Mouse (Mus musculus): ENCODE data around the gene 1700029F12Rik. TPM values are rescaled to one million over a fixed set of nuclear protein-coding genes. Genes with fewer than 3 reads are reported as not detected.

The 1700029F12Rik gene
- total and polyA plus RNA-seq, 3 experiments = not detected

- Histone ChIP-seq H3K27me3 (ENCODE audit: control insufficient read depth in 1 of 2, insufficient read depth in 2 of 2, low read length in 2 of 2) (no peaks in the 10 kb centered on the region; a peak in 1 of 4 replicates), H3K27ac (ENCODE audit: control insufficient read depth, low read depth, low read length) (no peak overlapping the region)
- TF ChIP-seq NRF1 (IDR thresholded peaks at IDR 0.05; ENCODE audit: insufficient read depth, low read depth, low read length, poor library complexity, severe bottlenecking) = no peak
- no peak for TF ChIP-seq HCFC1 (IDR thresholded peaks at IDR 0.05; ENCODE audit: low read depth, low read length)
- no peak for TF ChIP-seq ELF1 (IDR thresholded peaks at IDR 0.05; ENCODE audit: low read depth, low read length)
- no peak for TF ChIP-seq CHD1 (IDR thresholded peaks at IDR 0.05; ENCODE audit: low read depth, low read length)
- TF ChIP-seq BHLHE40 (IDR thresholded peaks at IDR 0.05; ENCODE audit: borderline replicate concordance, low read depth, low read length) = no peak
- TF ChIP-seq MAZ (IDR thresholded peaks at IDR 0.05; ENCODE audit: low read depth, low read length) = no peak
- TF ChIP-seq JUND (IDR thresholded peaks at IDR 0.05; ENCODE audit: low read depth, low read length) = no peak
- TF ChIP-seq CHD2 (IDR thresholded peaks at IDR 0.05; ENCODE audit: low read length) = no peak
- TF ChIP-seq CTCF (IDR thresholded peaks at IDR 0.05 in 2 of 3, conservative IDR thresholded peaks at IDR 0.05 in 1 of 3; ENCODE audit: control insufficient read depth in 1 of 3, insufficient read depth in 1 of 3, low read depth in 2 of 3, low read length in 3 of 3, poor library complexity in 1 of 3, severe bottlenecking in 1 of 3) = no peak
- no peak for TF ChIP-seq RCOR1 (IDR thresholded peaks at IDR 0.05; ENCODE audit: low read depth, low read length)
- TF ChIP-seq GABPA (IDR thresholded peaks at IDR 0.05; ENCODE audit: low read depth, low read length) = no peak
- no peak for TF ChIP-seq ZMIZ1 (IDR thresholded peaks at IDR 0.05; ENCODE audit: low read depth, low read length)
- no peak for TF ChIP-seq TCF12 (IDR thresholded peaks at IDR 0.05; ENCODE audit: low read depth, low read length)
- TF ChIP-seq E2F4 (IDR thresholded peaks at IDR 0.05; ENCODE audit: borderline replicate concordance, low read depth, low read length) = no peak
- no peak for TF ChIP-seq MXI1 (IDR thresholded peaks at IDR 0.05; ENCODE audit: low read depth, low read length)
- no peak for TF ChIP-seq MAFK (IDR thresholded peaks at IDR 0.05; ENCODE audit: borderline replicate concordance, low read depth, low read length)
- no peak for TF ChIP-seq SMC3 (IDR thresholded peaks at IDR 0.05; ENCODE audit: low read depth, low read length)
- TF ChIP-seq GATA1 (IDR thresholded peaks at IDR 0.05; ENCODE audit: low read depth, low read length) = no peak
Observed at GRCm38 (mm10) chr13:97051158-97051557, 17.0 kb upstream of the 1700029F12Rik start.

GRCm38 (mm10) chr13:97030075-97030474, 4.1 kb downstream of the 1700029F12Rik start:
- no peaks in the 10 kb centered on the region for H3K79me2 ChIP-seq (ENCODE audit: control insufficient read depth, insufficient read depth, low read length, poor library complexity)
- H3K36me3 ChIP-seq (ENCODE audit: control insufficient read depth in 1 of 2, insufficient read depth in 2 of 2, low read length in 2 of 2) = no peaks in the 10 kb centered on the region
- H3K9ac ChIP-seq (ENCODE audit: control insufficient read depth, low read depth, low read length, poor library complexity, severe bottlenecking) = no peak overlapping the region
- H3K4me3 ChIP-seq (ENCODE audit: control insufficient read depth in 1 of 2, insufficient read depth in 1 of 2, low read depth in 2 of 2, low read length in 2 of 2) = no peak overlapping the region
- H3K27ac ChIP-seq (ENCODE audit: control insufficient read depth, low read depth, low read length) = no peak overlapping the region
- no peaks in the 10 kb centered on the region for H3K9me3 ChIP-seq (replicated peaks; ENCODE audit: insufficient read depth, low read length)
- DNase-seq (ENCODE audit: low read depth, low spot score) = no peak
- no peaks in the 10 kb centered on the region for H3K27me3 ChIP-seq (ENCODE audit: control insufficient read depth in 1 of 2, insufficient read depth in 2 of 2, low read length in 2 of 2)
- H3K4me1 ChIP-seq (ENCODE audit: control insufficient read depth in 1 of 2, insufficient read depth in 2 of 2, low read length in 2 of 2) = no peaks in the 10 kb centered on the region
- TF ChIP-seq KAT2A (conservative IDR thresholded peaks at IDR 0.05; ENCODE audit: low read depth, low read length) (no peak), ZMIZ1 (IDR thresholded peaks at IDR 0.05; ENCODE audit: low read depth, low read length) (no peak), E2F4 (IDR thresholded peaks at IDR 0.05; ENCODE audit: borderline replicate concordance, low read depth, low read length) (no peak), CHD2 (IDR thresholded peaks at IDR 0.05; ENCODE audit: low read length) (no peak), MYC (IDR thresholded peaks at IDR 0.05; ENCODE audit: low read depth, low read length) (no peak), ZKSCAN1 (IDR thresholded peaks at IDR 0.05; ENCODE audit: low read depth, low read length) (no peak), NELFE (IDR thresholded peaks at IDR 0.05; ENCODE audit: low read depth, low read length) (no peak), CHD1 (IDR thresholded peaks at IDR 0.05; ENCODE audit: low read depth, low read length) (no peak), NRF1 (IDR thresholded peaks at IDR 0.05; ENCODE audit: insufficient read depth, low read depth, low read length, poor library complexity, severe bottlenecking) (no peak), ZC3H11A (IDR thresholded peaks at IDR 0.05; ENCODE audit: low read depth, low read length) (no peak), MAX (IDR thresholded peaks at IDR 0.05; ENCODE audit: low read length) (no peak), USF1 (IDR thresholded peaks at IDR 0.05; ENCODE audit: low read depth, low read length) (no peak), TAL1 (IDR thresholded peaks at IDR 0.05; ENCODE audit: low read length) (no peak), ZNF384 (IDR thresholded peaks at IDR 0.05; ENCODE audit: low read depth, low read length) (no peak)

More at GRCm38 (mm10) chr13:97051158-97051557, 17.0 kb upstream of the 1700029F12Rik start:
- no peaks in the 10 kb centered on the region for H3K36me3 ChIP-seq (ENCODE audit: control insufficient read depth in 1 of 2, insufficient read depth in 2 of 2, low read length in 2 of 2)
- no peaks in the 10 kb centered on the region for H3K9me3 ChIP-seq (replicated peaks; ENCODE audit: insufficient read depth, low read length)
- no peaks in the 10 kb centered on the region for H3K79me2 ChIP-seq (ENCODE audit: control insufficient read depth, insufficient read depth, low read length, poor library complexity)
- DNase-seq (ENCODE audit: low read depth, low spot score) = no peak
- no peaks in the 10 kb centered on the region for H3K4me1 ChIP-seq (ENCODE audit: control insufficient read depth in 1 of 2, insufficient read depth in 2 of 2, low read length in 2 of 2)
- H3K4me3 ChIP-seq (ENCODE audit: control insufficient read depth in 1 of 2, insufficient read depth in 1 of 2, low read depth in 2 of 2, low read length in 2 of 2) = no peak overlapping the region
- H3K9ac ChIP-seq (ENCODE audit: control insufficient read depth, low read depth, low read length, poor library complexity, severe bottlenecking) = no peak overlapping the region

All from MEL (cell line).